Mouse (Mus musculus) R1 (cell line): ENCODE results near the gene Tmtc1.
A peak's percentile ranks its signal among the peaks of the same experiment; 100 is the strongest.

Experiments used
- DNase-seq: peaks from one replicate; pipeline ENCODE4 v3.0.0-alpha.2; 2018; ENCODE audit warnings: low read depth, low spot score

The Tmtc1 gene

GRCm38 (mm10) chr6:148443726-148444701, at the start of gene Tmtc1:
TSS of gene Tmtc1 (minus strand) at chr6:148444389.
- peak; percentile 83 for DNase-seq

GRCm38 (mm10) chr6:148491849-148492248, 47.7 kb upstream of the Tmtc1 start:
- no peak for DNase-seq

- no peak for DNase-seq
Measured at GRCm38 (mm10) chr6:148486756-148487155, 42.6 kb upstream of the Tmtc1 start.

GRCm38 (mm10) chr6:148481894-148482293, 37.7 kb upstream of the Tmtc1 start:
- no peak for DNase-seq

- no peak for DNase-seq
Measured at GRCm38 (mm10) chr6:148479671-148480237, 35.6 kb upstream of the Tmtc1 start.

GRCm38 (mm10) chr6:148478350-148478749, 34.2 kb upstream of the Tmtc1 start:
- DNase-seq = no peak

- no peak for DNase-seq
Measured at GRCm38 (mm10) chr6:148472289-148472688, 28.1 kb upstream of the Tmtc1 start.

GRCm38 (mm10) chr6:148467924-148468389, 23.8 kb upstream of the Tmtc1 start:
- no peak for DNase-seq

GRCm38 (mm10) chr6:148467170-148467921, 23.2 kb upstream of the Tmtc1 start:
- DNase-seq = no peak

GRCm38 (mm10) chr6:148459636-148460035, 15.4 kb upstream of the Tmtc1 start:
- DNase-seq = no peak

GRCm38 (mm10) chr6:148455470-148455869, 11.3 kb upstream of the Tmtc1 start:
- peak; percentile 70 for DNase-seq

- DNase-seq = no peak
Measured at GRCm38 (mm10) chr6:148454740-148455139, 10.6 kb upstream of the Tmtc1 start.

GRCm38 (mm10) chr6:148448151-148448550, 4.0 kb upstream of the Tmtc1 start:
- peak; percentile 58 for DNase-seq

GRCm38 (mm10) chr6:148446113-148446512, 1.9 kb upstream of the Tmtc1 start:
- DNase-seq = no peak

- DNase-seq = no peak
Measured at GRCm38 (mm10) chr6:148444796-148445195, 607 bp upstream of the Tmtc1 start.

GRCm38 (mm10) chr6:148443291-148443725, 881 bp downstream of the Tmtc1 start:
- DNase-seq = peak; percentile 57

GRCm38 (mm10) chr6:148442671-148443290, 1.4 kb downstream of the Tmtc1 start:
- DNase-seq = peak; percentile 67

GRCm38 (mm10) chr6:148441871-148442270, 2.3 kb downstream of the Tmtc1 start:
- no peak for DNase-seq

GRCm38 (mm10) chr6:148439101-148439500, 5.1 kb downstream of the Tmtc1 start:
- no peak for DNase-seq

- DNase-seq = no peak
Measured at GRCm38 (mm10) chr6:148437565-148437964, 6.6 kb downstream of the Tmtc1 start.

- DNase-seq = no peak
Measured at GRCm38 (mm10) chr6:148436441-148437001, 7.7 kb downstream of the Tmtc1 start.
